Mouse (Mus musculus): ENCODE measurements around the gene Per2.

Gene Per2

GRCm38 (mm10) chr1:91458223-91458861 lies 782 bp downstream of the Per2 start:
- peak; percentile 89 for DNase-seq

- peak; percentile 24 for DNase-seq
These were observed 1.4 kb downstream of the Per2 start for GRCm38 (mm10) chr1:91457698-91458097.

- DNase-seq = peak; percentile 44
These were observed 2.0 kb downstream of the Per2 start for GRCm38 (mm10) chr1:91457116-91457515.

- peak; percentile 91 for DNase-seq
These were observed 2.8 kb downstream of the Per2 start for GRCm38 (mm10) chr1:91456301-91456801.

GRCm38 (mm10) chr1:91455661-91456161 lies 3.4 kb downstream of the Per2 start:
- DNase-seq = peak; percentile 85

GRCm38 (mm10) chr1:91454927-91455326 lies 4.2 kb downstream of the Per2 start:
- DNase-seq = no peak

GRCm38 (mm10) chr1:91454366-91454765 lies 4.8 kb downstream of the Per2 start:
- no peak for DNase-seq

GRCm38 (mm10) chr1:91453932-91454331 lies 5.2 kb downstream of the Per2 start:
- peak; percentile 18 for DNase-seq

GRCm38 (mm10) chr1:91451547-91452084 lies 7.5 kb downstream of the Per2 start:
- no peak for DNase-seq

GRCm38 (mm10) chr1:91450851-91451250 lies 8.3 kb downstream of the Per2 start:
- DNase-seq = no peak

GRCm38 (mm10) chr1:91448688-91449087 lies 10.4 kb downstream of the Per2 start:
- peak; percentile 72 for DNase-seq

- DNase-seq = no peak
These were observed 12.6 kb downstream of the Per2 start for GRCm38 (mm10) chr1:91446511-91446910.

- DNase-seq = peak; percentile 74
These were observed 13.1 kb downstream of the Per2 start for GRCm38 (mm10) chr1:91446060-91446459.

GRCm38 (mm10) chr1:91444841-91445830 lies 14.0 kb downstream of the Per2 start:
- DNase-seq = no peak

GRCm38 (mm10) chr1:91442350-91442990 lies 16.7 kb downstream of the Per2 start:
- peak; percentile 58 for DNase-seq

- no peak for DNase-seq
These were observed 17.3 kb downstream of the Per2 start for GRCm38 (mm10) chr1:91441855-91442254.

- DNase-seq = no peak
These were observed 19.3 kb downstream of the Per2 start for GRCm38 (mm10) chr1:91439776-91440175.

GRCm38 (mm10) chr1:91437573-91437972 lies 21.6 kb downstream of the Per2 start:
- peak; percentile 59 for DNase-seq

GRCm38 (mm10) chr1:91437083-91437400 lies 22.1 kb downstream of the Per2 start:
- DNase-seq = no peak

- peak; percentile 95 for DNase-seq
These were observed 22.6 kb downstream of the Per2 start for GRCm38 (mm10) chr1:91436380-91437082.

GRCm38 (mm10) chr1:91435606-91436130 lies 23.5 kb downstream of the Per2 start:
- DNase-seq = peak; percentile 52

- no peak for DNase-seq
These were observed 24.2 kb downstream of the Per2 start for GRCm38 (mm10) chr1:91434905-91435304.
